In the genomic region with DNA sequence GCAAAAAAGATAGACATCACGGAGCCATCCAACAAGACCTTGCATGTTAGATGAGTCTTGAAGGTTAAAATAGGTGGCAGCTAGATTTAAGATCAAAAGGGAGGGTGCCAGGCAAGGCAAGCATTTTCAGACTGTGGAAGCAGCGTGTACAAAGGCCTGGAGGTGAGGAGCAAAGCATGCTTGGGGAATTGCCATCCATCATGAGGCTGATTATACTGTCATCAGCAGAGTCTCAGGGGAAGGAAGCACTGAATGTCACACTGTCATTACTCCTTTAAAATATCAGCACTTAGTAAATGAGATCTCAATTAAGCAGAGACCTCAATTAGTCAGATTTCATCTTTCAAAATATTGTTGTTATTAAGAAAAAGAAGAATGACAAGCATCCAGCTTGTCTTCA, we compare ENCODE assay signal across 18 mouse cellular contexts.
DNase-seq lines count a peak whose midpoint lies in the region; ATAC-seq and TF ChIP-seq lines count a peak whose summit lies in the region.
"Had no signal": no experiment of that assay in that cellular context is flagged by ENCODE, and none has a peak within 500 bp of the region (broad histone marks: within the 10 kb centered on the region; RNA-seq: fewer than 3 reads in every experiment).

No protein-coding gene starts in this region.

- H3K4me3 ChIP-seq in hindbrain, embryonic 12.5 days = no peak overlapping the region
- H3K4me3 ChIP-seq in hindbrain, embryonic 10.5 days = no peak overlapping the region
- H3K4me3 ChIP-seq in neural tube, embryonic 11.5 days (ENCODE audit: low read depth, low read length) = no peak overlapping the region
- H3K4me3 ChIP-seq in neural tube, embryonic 15.5 days (replicated peaks) = no peak overlapping the region
- no peak overlapping the region for H3K4me3 ChIP-seq in intestine, postnatal 0 days (ENCODE audit: low read depth, low read length)
- H3K4me3 ChIP-seq: embryonic facial prominence, embryonic 10.5 days; embryonic facial prominence, embryonic 12.5 days; forebrain, embryonic 13.5 days; forebrain, embryonic 15.5 days had no signal

- ATAC-seq in hindbrain, embryonic 12.5 days (ENCODE audit: low FRiP score) = peak; percentile 73; the same call in 1 of the 2 replicates
- 0 out of 2 replicates have a peak, but pooled peaks have one; percentile 67 for ATAC-seq in neural tube, embryonic 11.5 days (ENCODE audit: insufficient read depth, low FRiP score, low TSS enrichment)
- ATAC-seq in neural tube, embryonic 15.5 days (ENCODE audit: low FRiP score) = no peak
- ATAC-seq in intestine, postnatal 0 days = no peak
- ATAC-seq: forebrain, embryonic 13.5 days; forebrain, embryonic 15.5 days had no signal

- H3K4me2 ChIP-seq in hindbrain, embryonic 12.5 days (replicated peaks) = no peak overlapping the region
- no peak overlapping the region for H3K4me2 ChIP-seq in neural tube, embryonic 11.5 days (ENCODE audit: low read depth)
- H3K4me2 ChIP-seq in neural tube, embryonic 15.5 days = no peak overlapping the region
- H3K4me2 ChIP-seq in intestine, postnatal 0 days (replicated peaks; ENCODE audit: low read depth) = no peak overlapping the region
- H3K4me2 ChIP-seq: embryonic facial prominence, embryonic 12.5 days; forebrain, embryonic 13.5 days; forebrain, embryonic 15.5 days had no signal

- no peak overlapping the region for H3K9ac ChIP-seq in hindbrain, embryonic 12.5 days
- no peak overlapping the region for H3K9ac ChIP-seq in neural tube, embryonic 11.5 days (ENCODE audit: low read length)
- no peak overlapping the region for H3K9ac ChIP-seq in neural tube, embryonic 15.5 days (replicated peaks)
- H3K9ac ChIP-seq in intestine, postnatal 0 days (ENCODE audit: low read depth, low read length) = no peak overlapping the region
- H3K9ac ChIP-seq: embryonic facial prominence, embryonic 12.5 days; forebrain, embryonic 13.5 days; forebrain, embryonic 15.5 days had no signal

- no peak for TF ChIP-seq CTCF in intestine, postnatal 0 days (IDR thresholded peaks at IDR 0.05; ENCODE audit: low read depth)

- DNase-seq in hindbrain, embryonic 10.5 days (ENCODE audit: low spot score) = no peak
- no peak for DNase-seq in neural tube, embryonic 11.5 days (ENCODE audit: low spot score)
- DNase-seq in mesoderm, embryonic 11.5 days (ENCODE audit: low read depth, low spot score) = peak; percentile 21
- DNase-seq: adrenal gland, adult 2 months; adrenal gland, postnatal 10 days; adrenal gland, postnatal 25 days; cerebellum, adult 11-12 months; cerebellum, adult 2 months; cerebellum, adult 9-10 months; cerebellum, postnatal 10 days; cerebellum, postnatal 25 days had no signal

- no peaks in the 10 kb centered on the region for H3K27me3 ChIP-seq in hindbrain, embryonic 12.5 days
- H3K27me3 ChIP-seq in hindbrain, embryonic 10.5 days (ENCODE audit: insufficient read depth, poor library complexity, severe bottlenecking) = no peaks in the 10 kb centered on the region
- H3K27me3 ChIP-seq in neural tube, embryonic 11.5 days (ENCODE audit: control insufficient read depth, insufficient read depth, low read length) = no peaks in the 10 kb centered on the region
- no peaks in the 10 kb centered on the region for H3K27me3 ChIP-seq in neural tube, embryonic 15.5 days (replicated peaks)
- no peaks in the 10 kb centered on the region for H3K27me3 ChIP-seq in intestine, postnatal 0 days (replicated peaks; ENCODE audit: control insufficient read depth, insufficient read depth, low read length)
- H3K27me3 ChIP-seq: embryonic facial prominence, embryonic 12.5 days; forebrain, embryonic 13.5 days; forebrain, embryonic 15.5 days had no signal

- H3K27ac ChIP-seq in hindbrain, embryonic 12.5 days = no peak overlapping the region
- no peak overlapping the region for H3K27ac ChIP-seq in hindbrain, embryonic 10.5 days
- no peak overlapping the region for H3K27ac ChIP-seq in neural tube, embryonic 11.5 days (ENCODE audit: low read depth, low read length)
- no peak overlapping the region for H3K27ac ChIP-seq in neural tube, embryonic 15.5 days (replicated peaks)
- H3K27ac ChIP-seq in intestine, postnatal 0 days (ENCODE audit: low read depth, low read length) = no peak overlapping the region
- H3K27ac ChIP-seq: embryonic facial prominence, embryonic 10.5 days; embryonic facial prominence, embryonic 12.5 days; forebrain, embryonic 13.5 days; forebrain, embryonic 15.5 days had no signal

- no peaks in the 10 kb centered on the region for H3K4me1 ChIP-seq in hindbrain, embryonic 12.5 days
- 0 out of 2 replicates have a peak, but pooled peaks cover 4% of the 10 kb centered on the region for H3K4me1 ChIP-seq in hindbrain, embryonic 10.5 days (replicated peaks)
- no peaks in the 10 kb centered on the region for H3K4me1 ChIP-seq in neural tube, embryonic 11.5 days (ENCODE audit: control insufficient read depth, insufficient read depth, low read length)
- no peaks in the 10 kb centered on the region for H3K4me1 ChIP-seq in neural tube, embryonic 15.5 days
- no peaks in the 10 kb centered on the region for H3K4me1 ChIP-seq in intestine, postnatal 0 days (replicated peaks; ENCODE audit: control insufficient read depth, insufficient read depth, low read length)
- H3K4me1 ChIP-seq: embryonic facial prominence, embryonic 10.5 days; embryonic facial prominence, embryonic 12.5 days; forebrain, embryonic 13.5 days; forebrain, embryonic 15.5 days had no signal

- no peaks in the 10 kb centered on the region for H3K36me3 ChIP-seq in hindbrain, embryonic 12.5 days
- H3K36me3 ChIP-seq in hindbrain, embryonic 10.5 days = no peaks in the 10 kb centered on the region
- H3K36me3 ChIP-seq in neural tube, embryonic 11.5 days (ENCODE audit: control insufficient read depth, insufficient read depth, low read length) = no peaks in the 10 kb centered on the region
- H3K36me3 ChIP-seq in neural tube, embryonic 15.5 days = no peaks in the 10 kb centered on the region
- no peaks in the 10 kb centered on the region for H3K36me3 ChIP-seq in intestine, postnatal 0 days (ENCODE audit: control insufficient read depth, insufficient read depth)
- H3K36me3 ChIP-seq: embryonic facial prominence, embryonic 10.5 days; embryonic facial prominence, embryonic 12.5 days; forebrain, embryonic 15.5 days had no signal

- H3K9me3 ChIP-seq in hindbrain, embryonic 12.5 days (replicated peaks) = no peaks in the 10 kb centered on the region
- H3K9me3 ChIP-seq in hindbrain, embryonic 10.5 days = no peaks in the 10 kb centered on the region
- no peaks in the 10 kb centered on the region for H3K9me3 ChIP-seq in neural tube, embryonic 11.5 days (ENCODE audit: control insufficient read depth, low read length)
- H3K9me3 ChIP-seq in neural tube, embryonic 15.5 days (replicated peaks) = no peaks in the 10 kb centered on the region
- H3K9me3 ChIP-seq in intestine, postnatal 0 days (ENCODE audit: control insufficient read depth) = no peaks in the 10 kb centered on the region
- H3K9me3 ChIP-seq: embryonic facial prominence, embryonic 10.5 days; embryonic facial prominence, embryonic 12.5 days; forebrain, embryonic 13.5 days; forebrain, embryonic 15.5 days had no signal

- 44% methylated on average over 2 of the region's 2 CpGs for WGBS in hindbrain, embryonic 12.5 days
- WGBS in hindbrain, embryonic 10.5 days = 55% methylated on average over 2 of the region's 2 CpGs
- 54% methylated on average over 2 of the region's 2 CpGs for WGBS in neural tube, embryonic 11.5 days
- WGBS in neural tube, embryonic 15.5 days = 56% methylated on average over 2 of the region's 2 CpGs
- 58% methylated on average over 2 of the region's 2 CpGs for WGBS in intestine, postnatal 0 days

Comparison
In these comparisons a context has a peak if more than half of its experiments do, and no peak if none do; other contexts are left out.
1. ATAC-seq: peak in hindbrain, embryonic 12.5 days (single experiment) and neural tube, embryonic 11.5 days (single experiment); none in neural tube, embryonic 15.5 days (single experiment) and intestine, postnatal 0 days (single experiment).